Mouse (Mus musculus): Measurements from ENCODE around the gene Camk2g. TPM values are rescaled to one million over a fixed set of nuclear protein-coding genes. Genes with fewer than 3 reads are reported as not detected.
"Not testable (repeated sequence)": the region's sequence is repeated elsewhere in the genome, so short reads cannot be mapped to it uniquely, and the experiment has no call there.

The Camk2g gene
- polyA plus RNA-seq, 1 experiment from 2014 or later: 60.7 TPM

GRCm38 (mm10) chr14:20703461-20703860, 90.4 kb downstream of the Camk2g start:
- not testable (repeated sequence) for H3K27me3 ChIP-seq; H3K9me3 ChIP-seq (replicated peaks); ATAC-seq
- Histone ChIP-seq H3K4me1 (peaks cover 51% of the 10 kb centered on the region), H3K27ac (peak overlapping the region; percentile 88), H3K4me2 (peak overlapping the region; percentile 64), H3K4me3 (peak overlapping the region; percentile 73), H3K9ac (peak overlapping the region; percentile 86), H3K36me3 (ENCODE audit: poor library complexity, severe bottlenecking) (peaks cover 22% of the 10 kb centered on the region)
- 11% methylated on average over 8 of the region's 8 CpGs for WGBS

DNA sequence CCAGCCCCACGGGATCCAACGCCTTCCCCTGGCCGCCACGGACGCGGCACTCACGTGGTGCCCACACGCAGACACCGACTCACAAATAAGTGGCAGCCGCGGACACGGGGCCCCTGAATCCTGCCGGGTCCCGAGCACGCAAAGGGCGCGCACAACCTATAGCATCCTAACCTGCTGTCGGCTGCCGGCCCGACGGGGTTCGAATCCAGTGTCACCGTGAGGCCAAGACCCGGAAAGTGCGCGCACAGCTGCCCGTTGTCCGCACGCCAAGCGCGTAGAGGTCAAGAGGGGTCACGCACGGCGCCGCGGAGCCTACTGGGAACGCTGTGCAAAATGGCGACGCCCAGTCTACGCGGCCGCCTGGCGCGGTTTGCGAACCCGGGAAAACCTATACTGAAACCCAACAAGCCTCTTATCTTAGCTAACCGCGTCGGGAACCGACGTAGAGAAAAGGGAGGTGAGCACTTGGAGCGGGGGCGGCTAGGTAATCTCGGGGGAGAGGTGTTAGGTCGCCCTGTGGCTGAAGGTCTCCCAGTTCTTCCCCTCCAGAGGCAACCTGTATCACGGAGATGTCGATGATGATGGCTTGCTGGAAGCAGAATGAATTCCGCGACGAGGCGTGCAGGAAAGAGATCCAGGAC, 91.0 kb downstream of the Camk2g start, which contains the start of gene Chchd1:
Gene Chchd1, plus strand, starts transcription at position 266 of the 641 bp plus-strand sequence.
- WGBS: under 1% methylated on average over 61 of the region's 61 CpGs
- Histone ChIP-seq H3K4me1 (peaks cover 54% of the 10 kb centered on the region), H3K9ac (peak within 1 kb of the TSS; percentile 86), H3K36me3 (ENCODE audit: poor library complexity, severe bottlenecking) (peaks cover 27% of the 10 kb centered on the region), H3K4me3 (peak within 1 kb of the TSS; percentile 73), H3K9me3 (replicated peaks) (no peaks in the 10 kb centered on the region), H3K27me3 (no peaks in the 10 kb centered on the region), H3K4me2 (peak within 1 kb of the TSS; percentile 64), H3K27ac (peak within 1 kb of the TSS; percentile 88)
- ATAC-seq: peak; percentile 66

GRCm38 (mm10) chr14:20702096-20702740, 91.7 kb downstream of the Camk2g start:
- ATAC-seq: peak; percentile 33
- peaks cover 27% of the 10 kb centered on the region for H3K36me3 ChIP-seq (ENCODE audit: poor library complexity, severe bottlenecking)
- peak overlapping the region; percentile 88 for H3K27ac ChIP-seq
- H3K27me3 ChIP-seq: no peaks in the 10 kb centered on the region
- peak overlapping the region; percentile 73 for H3K4me3 ChIP-seq
- H3K4me2 ChIP-seq: peak overlapping the region; percentile 64
- H3K4me1 ChIP-seq: peaks cover 60% of the 10 kb centered on the region
- no peaks in the 10 kb centered on the region for H3K9me3 ChIP-seq (replicated peaks)
- WGBS: 18% methylated on average over 15 of the region's 15 CpGs
- H3K9ac ChIP-seq: peak overlapping the region; percentile 86

DNA sequence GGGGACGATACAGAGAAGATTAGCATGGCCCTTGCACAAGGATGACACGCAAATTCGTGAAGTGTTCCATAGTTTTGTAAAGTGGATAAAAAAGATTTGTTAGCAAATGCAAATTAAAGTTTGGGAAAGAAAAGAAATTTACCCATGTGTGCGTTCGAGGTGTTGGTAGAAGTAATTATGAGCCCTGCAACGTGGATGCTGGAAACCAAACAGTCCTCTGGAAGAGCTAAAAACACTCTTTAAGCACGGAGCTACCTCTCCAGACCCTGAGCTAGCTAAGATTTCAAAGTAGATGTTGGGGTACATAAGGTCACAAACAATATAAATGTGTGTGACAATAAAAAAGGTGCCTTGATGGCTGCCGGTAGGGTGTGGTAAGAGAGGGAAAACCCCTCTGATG, 92.3 kb downstream of the Camk2g start:
- WGBS: 83% methylated on average over 8 of the region's 8 CpGs
- Histone ChIP-seq H3K27me3 (no peaks in the 10 kb centered on the region), H3K4me1 (peaks cover 63% of the 10 kb centered on the region), H3K4me2 (peak overlapping the region; percentile 64), H3K9ac (peak overlapping the region; percentile 86; the same call in 1 of the 2 replicates), H3K9me3 (replicated peaks) (no peaks in the 10 kb centered on the region), H3K27ac (no peak overlapping the region), H3K36me3 (ENCODE audit: poor library complexity, severe bottlenecking) (peaks cover 27% of the 10 kb centered on the region), H3K4me3 (peak overlapping the region; percentile 73)
- ATAC-seq: no peak

- Histone ChIP-seq H3K27ac (no peak overlapping the region), H3K9me3 (replicated peaks) (no peaks in the 10 kb centered on the region), H3K27me3 (no peaks in the 10 kb centered on the region), H3K4me3 (no peak overlapping the region), H3K4me2 (no peak overlapping the region), H3K4me1 (peaks cover 69% of the 10 kb centered on the region), H3K36me3 (ENCODE audit: poor library complexity, severe bottlenecking) (peaks cover 24% of the 10 kb centered on the region), H3K9ac (0 out of 2 replicates have a peak overlapping the region, but pooled peaks have one; percentile 16)
- no peak for ATAC-seq
- WGBS: 90% methylated on average over 3 of the region's 3 CpGs
Observed at GRCm38 (mm10) chr14:20700362-20700761, 93.5 kb downstream of the Camk2g start.

DNA sequence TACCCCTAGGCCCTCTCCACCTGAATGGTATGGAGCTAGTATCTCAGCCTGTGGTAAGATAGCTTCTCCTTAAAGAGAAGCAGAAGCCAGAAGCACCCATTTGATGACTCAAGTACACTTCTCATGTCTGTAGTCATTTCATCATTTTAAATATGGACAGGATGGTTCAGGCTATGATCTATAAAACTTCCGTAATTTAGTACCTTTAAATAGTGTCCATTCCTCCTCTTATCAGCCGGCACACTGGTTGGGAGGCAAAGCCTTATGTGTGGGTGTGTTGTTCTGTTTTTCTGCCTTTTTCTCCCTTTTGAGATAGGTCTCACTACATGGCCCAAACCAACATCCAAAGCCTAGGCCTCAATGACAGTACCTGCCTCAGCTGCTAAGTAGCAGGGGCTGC, 95.4 kb downstream of the Camk2g start:
- no peak overlapping the region for H3K4me3 ChIP-seq
- H3K27ac ChIP-seq: no peak overlapping the region
- no peaks in the 10 kb centered on the region for H3K27me3 ChIP-seq
- no peak overlapping the region for H3K9ac ChIP-seq
- no peaks in the 10 kb centered on the region for H3K9me3 ChIP-seq (replicated peaks)
- peak overlapping the region; percentile 70 for H3K4me2 ChIP-seq
- H3K36me3 ChIP-seq (ENCODE audit: poor library complexity, severe bottlenecking): peaks cover 26% of the 10 kb centered on the region
- ATAC-seq: no peak
- peaks cover 71% of the 10 kb centered on the region for H3K4me1 ChIP-seq
- WGBS: 89% methylated on average over 2 of the region's 2 CpGs

DNA sequence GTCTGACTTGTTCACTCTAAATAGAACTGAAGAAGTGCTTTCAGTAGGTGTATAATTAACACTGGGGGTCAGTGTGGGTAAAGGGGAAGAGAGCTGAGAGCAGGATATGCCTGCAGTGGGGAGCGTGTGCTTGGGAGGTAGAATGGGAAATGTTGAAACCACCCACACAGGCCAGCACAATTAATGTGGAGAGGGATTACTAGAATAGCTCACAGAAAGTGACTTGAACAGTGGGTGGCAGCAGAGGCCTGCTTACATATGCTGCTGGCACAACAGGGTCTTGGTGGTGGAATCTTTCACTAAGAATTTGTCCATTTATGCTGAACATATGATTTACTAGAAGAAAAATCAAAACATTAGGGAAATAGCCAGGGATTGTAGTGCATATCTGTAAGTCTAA, 96.9 kb downstream of the Camk2g start:
- no peak for ATAC-seq
- 10% methylated on average over 1 of the region's 1 CpGs for WGBS
- Histone ChIP-seq H3K4me2 (peak overlapping the region; percentile 70), H3K4me1 (peaks cover 66% of the 10 kb centered on the region), H3K27me3 (no peaks in the 10 kb centered on the region), H3K9ac (peak overlapping the region; percentile 86), H3K36me3 (ENCODE audit: poor library complexity, severe bottlenecking) (peaks cover 41% of the 10 kb centered on the region), H3K9me3 (replicated peaks) (no peaks in the 10 kb centered on the region), H3K4me3 (peak overlapping the region; percentile 73), H3K27ac (no peak overlapping the region; the same call in none of the 2 replicates)

- H3K36me3 ChIP-seq (ENCODE audit: poor library complexity, severe bottlenecking): peaks cover 51% of the 10 kb centered on the region
- H3K27me3 ChIP-seq: no peaks in the 10 kb centered on the region
- peak overlapping the region; percentile 86 for H3K9ac ChIP-seq
- no peaks in the 10 kb centered on the region for H3K9me3 ChIP-seq (replicated peaks)
- WGBS: 14% methylated on average over 27 of the region's 27 CpGs
- peak; percentile 2; the same call in 1 of the 2 replicates for ATAC-seq
- H3K4me3 ChIP-seq: peak overlapping the region; percentile 73
- H3K4me1 ChIP-seq: peaks cover 55% of the 10 kb centered on the region
- peak overlapping the region; percentile 70 for H3K4me2 ChIP-seq
- peak overlapping the region; percentile 94 for H3K27ac ChIP-seq
Observed at GRCm38 (mm10) chr14:20695761-20696520, 97.9 kb downstream of the Camk2g start.

GRCm38 (mm10) chr14:20694884-20695760, 98.8 kb downstream of the Camk2g start, which contains the start of gene Fut11:
TSS of gene Fut11 (plus strand) at chr14:20694968.
- H3K4me2 ChIP-seq: peak within 1 kb of the TSS; percentile 70
- peaks cover 54% of the 10 kb centered on the region for H3K36me3 ChIP-seq (ENCODE audit: poor library complexity, severe bottlenecking)
- under 1% methylated on average over 109 of the region's 111 CpGs for WGBS
- H3K27me3 ChIP-seq: no peaks in the 10 kb centered on the region
- H3K27ac ChIP-seq: peak within 1 kb of the TSS; percentile 94
- peaks cover 48% of the 10 kb centered on the region for H3K4me1 ChIP-seq
- H3K4me3 ChIP-seq: peak within 1 kb of the TSS; percentile 73
- peak; percentile 93 for ATAC-seq
- H3K9ac ChIP-seq: peak within 1 kb of the TSS; percentile 86
- no peaks in the 10 kb centered on the region for H3K9me3 ChIP-seq (replicated peaks)

DNA sequence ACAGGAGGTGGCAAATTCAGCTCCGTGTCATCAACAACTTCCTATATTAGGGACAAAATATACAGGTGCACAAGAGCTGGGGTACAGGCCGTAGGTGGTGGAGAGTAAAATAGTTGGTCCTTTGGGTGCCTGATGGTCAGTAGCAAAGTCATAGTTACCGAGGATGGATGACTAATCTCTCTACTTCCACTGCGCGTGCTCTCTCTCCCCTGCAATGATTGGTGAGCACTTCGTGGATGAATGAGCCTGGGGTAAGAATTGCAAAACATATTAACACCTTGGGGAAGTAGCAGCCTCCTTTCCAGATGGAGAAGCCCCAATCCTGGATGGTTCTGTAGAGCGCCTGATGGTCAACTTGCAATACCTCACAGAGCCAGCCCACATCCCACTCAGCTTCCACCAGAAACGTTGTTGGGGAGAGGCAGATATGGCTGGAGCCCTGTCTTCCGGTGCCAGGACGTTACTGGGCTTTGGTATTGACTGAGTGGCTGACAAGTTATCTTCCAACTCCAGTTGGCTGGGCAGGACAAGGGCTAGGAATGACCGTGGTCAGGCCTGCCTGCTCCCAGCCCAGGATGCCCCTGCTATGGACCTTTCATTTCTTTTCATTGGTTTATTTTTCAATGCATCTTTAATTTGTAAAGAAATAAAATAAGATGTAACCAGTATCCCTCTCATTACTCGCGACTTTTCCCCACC, 99.6 kb downstream of the Camk2g start:
- peak overlapping the region; percentile 86 for H3K9ac ChIP-seq
- peaks cover 62% of the 10 kb centered on the region for H3K36me3 ChIP-seq (ENCODE audit: poor library complexity, severe bottlenecking)
- no peaks in the 10 kb centered on the region for H3K27me3 ChIP-seq
- peaks cover 44% of the 10 kb centered on the region for H3K4me1 ChIP-seq
- 44% methylated on average over 13 of the region's 13 CpGs for WGBS
- H3K4me2 ChIP-seq: peak overlapping the region; percentile 70
- H3K4me3 ChIP-seq: peak overlapping the region; percentile 73
- no peak; the same call in 1 of the 2 replicates for ATAC-seq
- no peaks in the 10 kb centered on the region for H3K9me3 ChIP-seq (replicated peaks)
- peak overlapping the region; percentile 94 for H3K27ac ChIP-seq

Measured in forebrain, embryonic 13.5 days (tissue).